Mouse (Mus musculus) liver, adult 2 months (tissue): ENCODE measurements around the gene Sox13. TPM values are rescaled to one million over a fixed set of nuclear protein-coding genes. Genes with fewer than 3 reads are reported as not detected.
A peak's percentile ranks its signal among the peaks of the same experiment; 100 is the strongest.
"Not testable (repeated sequence)": the region's sequence is repeated elsewhere in the genome, so short reads cannot be mapped to it uniquely, and the experiment has no call there.

ENCODE experiments used
- DNase-seq: peaks from one replicate; pipeline ENCODE4 v3.0.0-alpha.2; 2011; ENCODE audit warnings: low read depth, low spot score; ENCODE audit errors: extremely low read depth
- H3K27ac ChIP-seq: fragments of 200-500 bp; replicated peaks from 2 replicates; pipeline ENCODE4 v1.5.1; 2012; ENCODE audit warnings: low read depth, mild to moderate bottlenecking, control low read depth, inconsistent platforms, low read length; ENCODE audit not compliant: insufficient read depth
- H3K27me3 ChIP-seq: fragments of 200-500 bp; 2 replicates; pipeline ENCODE4 v1.6.1; 2012; ENCODE audit warnings: mild to moderate bottlenecking, moderate library complexity, low read length, inconsistent platforms; ENCODE audit not compliant: control insufficient read depth, insufficient read depth
- H3K36me3 ChIP-seq: fragments of 200-500 bp; 2 replicates; pipeline ENCODE4 v1.6.1; 2012; ENCODE audit warnings: low read length, inconsistent platforms; ENCODE audit not compliant: control insufficient read depth, insufficient read depth
- H3K4me1 ChIP-seq: fragments of 200-500 bp; 2 replicates; pipeline ENCODE4 v1.6.1; 2011; ENCODE audit warnings: low read length; ENCODE audit not compliant: control insufficient read depth, insufficient read depth
- H3K4me3 ChIP-seq: fragments of 200-500 bp; 2 replicates; pipeline ENCODE4 v1.5.1; 2011; ENCODE audit warnings: low read depth, mild to moderate bottlenecking, control low read depth, low read length, moderate library complexity; ENCODE audit not compliant: insufficient read depth
- H3K79me2 ChIP-seq: fragments of 200-500 bp; 2 replicates; pipeline ENCODE4 v1.6.1; 2012; ENCODE audit warnings: inconsistent platforms, mild to moderate bottlenecking, low read length, moderate library complexity; ENCODE audit not compliant: control insufficient read depth, insufficient read depth
- H3K9ac ChIP-seq: fragments of 200-500 bp; 2 replicates; pipeline ENCODE4 v1.6.1; 2012; ENCODE audit warnings: low read depth, mild to moderate bottlenecking, control low read depth, inconsistent platforms, low read length
- CTCF ChIP-seq: fragments of 200-500 bp; IDR thresholded peaks from 2 replicates; pipeline ENCODE4 v1.5.1; 2011; ENCODE audit warnings: low read depth, low read length, control low read depth
- POLR2A ChIP-seq: fragments of 200-500 bp; IDR thresholded peaks from 2 replicates; pipeline ENCODE4 v1.6.1; 2011; ENCODE audit warnings: low read length, control low read depth; ENCODE audit not compliant: insufficient read depth; ENCODE audit errors: extremely low read depth
- WGBS: fragments of 180-500 bp; shearing (Covaris S2); methylation state at CpG from one replicate; pipeline ENCODE4 v1.1.7; 2018; 5-methylcytosine and 5-hydroxymethylcytosine counted together
- polyA plus RNA-seq: library from polyadenylated mRNA; depleted of rRNA; stranded (reverse); fragments of >200 nt; gene quantifications from 2 replicates; pipeline ENCODE4 v1.2.3, GENCODE M21; 2012
- total RNA-seq: library from RNA; depleted of rRNA; stranded (reverse); fragments of >200 nt; gene quantifications from 2 replicates; pipeline ENCODE4 v1.2.3, GENCODE M21; 2014

Sox13 gene
- total and polyA plus RNA-seq, 2 experiments, result 2.2 to 10.2 TPM

- no peak overlapping the region for H3K4me3 ChIP-seq
- H3K36me3 ChIP-seq, result no peaks in the 10 kb centered on the region
- no peaks in the 10 kb centered on the region for H3K79me2 ChIP-seq
- no peaks in the 10 kb centered on the region for H3K27me3 ChIP-seq
- TF ChIP-seq CTCF (no peak), POLR2A (no peak)
- no peak overlapping the region for H3K27ac ChIP-seq
- whole genome bisulfite sequencing, result 72% methylated on average over 9 of the region's 9 CpGs
- no peak overlapping the region for H3K9ac ChIP-seq
- H3K4me1 ChIP-seq, result peaks cover 7% of the 10 kb centered on the region
- no peak for DNase-seq
Observed at GRCm38 (mm10) chr1:133351762-133352161, 72.4 kb downstream of the Sox13 start.

GRCm38 (mm10) chr1:133350210-133350609 is 74.0 kb downstream of the Sox13 start, which contains the start of gene Ren1:
Ren1 (plus strand) TSS chr1:133350510.
- Histone ChIP-seq H3K4me3 (no peak within 1 kb of the TSS), H3K9ac (no peak within 1 kb of the TSS), H3K4me1 (peaks cover 7% of the 10 kb centered on the region), H3K27ac (no peak within 1 kb of the TSS), H3K36me3 (no peaks in the 10 kb centered on the region), H3K79me2 (no peaks in the 10 kb centered on the region), H3K27me3 (no peaks in the 10 kb centered on the region)
- TF ChIP-seq CTCF, result no peak
- no peak for TF ChIP-seq POLR2A
- no peak for DNase-seq
- WGBS, result 90% methylated on average over 1 of the region's 1 CpGs

GRCm38 (mm10) chr1:133347693-133348520 is 76.3 kb downstream of the Sox13 start:
- TF ChIP-seq POLR2A, result no peak
- TF ChIP-seq CTCF, result no peak
- Histone ChIP-seq H3K79me2 (no peaks in the 10 kb centered on the region), H3K27me3 (no peaks in the 10 kb centered on the region), H3K4me1 (peaks cover 7% of the 10 kb centered on the region), H3K36me3 (no peaks in the 10 kb centered on the region), H3K27ac (peak overlapping the region; percentile 74), H3K9ac (peak overlapping the region; percentile 35; the same call in 1 of the 2 replicates), H3K4me3 (no peak overlapping the region)
- 29% methylated on average over 11 of the region's 11 CpGs for WGBS
- DNase-seq, result peak; percentile 99

GRCm38 (mm10) chr1:133347226-133347625 is 77.0 kb downstream of the Sox13 start:
- H3K9ac ChIP-seq, result peak overlapping the region; percentile 38
- WGBS, result 80% methylated on average over 3 of the region's 3 CpGs
- TF ChIP-seq CTCF (no peak), POLR2A (no peak)
- H3K27me3 ChIP-seq, result no peaks in the 10 kb centered on the region
- H3K27ac ChIP-seq, result peak overlapping the region; percentile 74
- H3K36me3 ChIP-seq, result no peaks in the 10 kb centered on the region
- no peak for DNase-seq
- no peaks in the 10 kb centered on the region for H3K79me2 ChIP-seq
- no peak overlapping the region for H3K4me3 ChIP-seq
- H3K4me1 ChIP-seq, result peaks cover 7% of the 10 kb centered on the region

- Histone ChIP-seq H3K27ac (no peak overlapping the region), H3K27me3 (no peaks in the 10 kb centered on the region), H3K79me2 (no peaks in the 10 kb centered on the region), H3K36me3 (no peaks in the 10 kb centered on the region), H3K4me3 (no peak overlapping the region), H3K4me1 (peaks cover 7% of the 10 kb centered on the region), H3K9ac (no peak overlapping the region)
- no peak for DNase-seq
- 91% methylated on average over 9 of the region's 9 CpGs for WGBS
- no peak for TF ChIP-seq CTCF
- no peak for TF ChIP-seq POLR2A
Observed at GRCm38 (mm10) chr1:133346531-133346930, 77.6 kb downstream of the Sox13 start.

- 96% methylated on average over 2 of the region's 2 CpGs for WGBS
- no peak for TF ChIP-seq CTCF
- no peak for TF ChIP-seq POLR2A
- Histone ChIP-seq H3K27ac (no peak overlapping the region), H3K4me3 (no peak overlapping the region), H3K4me1 (peaks cover 7% of the 10 kb centered on the region), H3K36me3 (no peaks in the 10 kb centered on the region), H3K79me2 (no peaks in the 10 kb centered on the region), H3K9ac (no peak overlapping the region), H3K27me3 (no peaks in the 10 kb centered on the region)
- DNase-seq, result no peak
Observed at GRCm38 (mm10) chr1:133344357-133344756, 79.8 kb downstream of the Sox13 start.

GRCm38 (mm10) chr1:133340403-133340802 is 83.8 kb downstream of the Sox13 start:
- not testable (repeated sequence) for H3K9ac ChIP-seq, H3K36me3 ChIP-seq, H3K27me3 ChIP-seq, DNase-seq, H3K4me3 ChIP-seq, H3K27ac ChIP-seq, H3K4me1 ChIP-seq, H3K79me2 ChIP-seq
- WGBS, result 81% methylated on average over 1 of the region's 1 CpGs
